Mouse (Mus musculus) forebrain, embryonic 14.5 days (tissue): ENCODE results near the gene Cdk19. TPM values are rescaled to one million over a fixed set of nuclear protein-coding genes. Genes with fewer than 3 reads are reported as not detected.
A peak's percentile ranks its signal among the peaks of the same experiment; 100 is the strongest.

Experiments used
- ATAC-seq: fragments of 200-750 bp; cut with Nextera tagmentation; 2 replicates; pipeline ENCODE4 v1.8.0; 2017; ENCODE audit warnings: mild to moderate bottlenecking, moderate library complexity
- DNase-seq: peaks from one replicate; pipeline ENCODE4 v3.0.0-alpha.2; 2015; ENCODE audit warnings: low spot score
- H3K27ac ChIP-seq: fragments of 300-500 bp; sonication (generic); 2 replicates; pipeline ENCODE4 v1.5.1; 2014; ENCODE audit warnings: low read depth, mild to moderate bottlenecking, control low read depth, low read length, moderate library complexity
- H3K27me3 ChIP-seq: fragments of 300-500 bp; sonication (generic); replicated peaks from 2 replicates; pipeline ENCODE4 v1.6.1; 2014; ENCODE audit warnings: low read length, control low read depth, mixed read lengths; ENCODE audit not compliant: control insufficient read depth, insufficient read depth
- H3K36me3 ChIP-seq: fragments of 300-500 bp; sonication (generic); 2 replicates; pipeline ENCODE4 v1.6.1; 2014; ENCODE audit warnings: low read length, control low read depth; ENCODE audit not compliant: control insufficient read depth, insufficient read depth
- H3K4me1 ChIP-seq: fragments of 300-500 bp; sonication (generic); 2 replicates; pipeline ENCODE4 v1.6.1; 2014; ENCODE audit warnings: antibody characterized with exemption, low read length, control low read depth; ENCODE audit not compliant: control insufficient read depth, insufficient read depth
- H3K4me2 ChIP-seq: fragments of 300-500 bp; sonication (generic); 2 replicates; pipeline ENCODE4 v1.6.1; 2014; ENCODE audit warnings: mild to moderate bottlenecking, control low read depth, low read length
- H3K4me3 ChIP-seq: fragments of 300-500 bp; sonication (generic); 2 replicates; pipeline ENCODE4 v1.5.1; 2014; ENCODE audit warnings: low read depth, low read length, control low read depth
- H3K9ac ChIP-seq: fragments of 300-500 bp; sonication (generic); 2 replicates; pipeline ENCODE4 v1.6.1; 2014; ENCODE audit warnings: mild to moderate bottlenecking, low read length, control low read depth, moderate library complexity
- H3K9me3 ChIP-seq: fragments of 300-500 bp; sonication (generic); replicated peaks from 2 replicates; pipeline ENCODE4 v1.6.1; 2016; ENCODE audit warnings: low read length, control low read depth, mixed read lengths; ENCODE audit not compliant: control insufficient read depth
- WGBS: fragments of 180-500 bp; shearing (Covaris S2); extraction: QIAGEN DNeasy Blood & Tissue Kit; methylation state at CpG from one replicate; pipeline ENCODE4 v1.1.7; 2014; 5-methylcytosine and 5-hydroxymethylcytosine counted together
- polyA plus RNA-seq: library from polyadenylated mRNA; unstranded; fragments of >200 nt; fragmentation: Nextera tagmentation; extraction: Ambion mirVana; gene quantifications from 2 replicates; pipeline ENCODE4 v1.2.1, GENCODE M21; 2014

Gene Cdk19
- polyA plus RNA-seq, 1 experiment from 2014 or later, result 16.6 TPM

GRCm38 (mm10) chr10:40371914-40372675 is 32.7 kb downstream of the Cdk19 start:
- ATAC-seq (peak; percentile 86), DNase-seq (peak; percentile 89)
- WGBS, result 7% methylated on average over 11 of the region's 11 CpGs

GRCm38 (mm10) chr10:40373749-40374148 is 34.4 kb downstream of the Cdk19 start:
- no peaks in the 10 kb centered on the region for H3K36me3 ChIP-seq
- no peak overlapping the region for H3K9ac ChIP-seq
- WGBS, result 95% methylated on average over 5 of the region's 5 CpGs
- ATAC-seq, result no peak
- peaks cover 14% of the 10 kb centered on the region for H3K4me1 ChIP-seq
- H3K27ac ChIP-seq, result no peak overlapping the region
- H3K27me3 ChIP-seq, result no peaks in the 10 kb centered on the region
- H3K4me3 ChIP-seq, result no peak overlapping the region
- no peak overlapping the region for H3K4me2 ChIP-seq
- H3K9me3 ChIP-seq, result no peaks in the 10 kb centered on the region
- DNase-seq, result no peak

More at GRCm38 (mm10) chr10:40371914-40372675, 32.7 kb downstream of the Cdk19 start:
- Histone ChIP-seq H3K4me2 (peak overlapping the region; percentile 37), H3K4me1 (peaks cover 14% of the 10 kb centered on the region), H3K9ac (no peak overlapping the region), H3K27me3 (no peaks in the 10 kb centered on the region), H3K36me3 (no peaks in the 10 kb centered on the region), H3K4me3 (no peak overlapping the region), H3K27ac (peak overlapping the region; percentile 15; the same call in 1 of the 2 replicates), H3K9me3 (no peaks in the 10 kb centered on the region)

GRCm38 (mm10) chr10:40374828-40375227 is 35.5 kb downstream of the Cdk19 start:
- H3K27me3 ChIP-seq, result no peaks in the 10 kb centered on the region
- WGBS, result 82% methylated on average over 7 of the region's 7 CpGs
- no peak for DNase-seq
- H3K4me1 ChIP-seq, result peaks cover 14% of the 10 kb centered on the region
- ATAC-seq, result no peak
- H3K27ac ChIP-seq, result no peak overlapping the region
- no peaks in the 10 kb centered on the region for H3K36me3 ChIP-seq
- no peak overlapping the region for H3K4me2 ChIP-seq
- no peaks in the 10 kb centered on the region for H3K9me3 ChIP-seq
- no peak overlapping the region for H3K4me3 ChIP-seq
- no peak overlapping the region for H3K9ac ChIP-seq

GRCm38 (mm10) chr10:40376286-40376685 is 36.9 kb downstream of the Cdk19 start:
- 63% methylated on average over 3 of the region's 3 CpGs for WGBS
- H3K36me3 ChIP-seq, result no peaks in the 10 kb centered on the region
- no peaks in the 10 kb centered on the region for H3K9me3 ChIP-seq
- H3K27me3 ChIP-seq, result no peaks in the 10 kb centered on the region
- no peak overlapping the region for H3K9ac ChIP-seq
- H3K4me3 ChIP-seq, result no peak overlapping the region
- ATAC-seq (no peak), DNase-seq (no peak)
- no peak overlapping the region for H3K4me2 ChIP-seq
- H3K4me1 ChIP-seq, result peaks cover 14% of the 10 kb centered on the region
- H3K27ac ChIP-seq, result no peak overlapping the region

GRCm38 (mm10) chr10:40378284-40378683 is 38.9 kb downstream of the Cdk19 start:
- ATAC-seq, result no peak
- H3K4me1 ChIP-seq, result peaks cover 2% of the 10 kb centered on the region; the same call in 1 of the 2 replicates
- WGBS, result 96% methylated on average over 4 of the region's 4 CpGs

GRCm38 (mm10) chr10:40379682-40380081 is 40.3 kb downstream of the Cdk19 start:
- Histone ChIP-seq H3K4me3 (no peak overlapping the region), H3K9me3 (no peaks in the 10 kb centered on the region), H3K9ac (no peak overlapping the region), H3K4me1 (peaks cover 2% of the 10 kb centered on the region; the same call in 1 of the 2 replicates), H3K27ac (no peak overlapping the region), H3K27me3 (no peaks in the 10 kb centered on the region), H3K4me2 (no peak overlapping the region), H3K36me3 (no peaks in the 10 kb centered on the region)
- no peak for DNase-seq
- no peak for ATAC-seq
- WGBS, result 85% methylated on average over 1 of the region's 1 CpGs

More at GRCm38 (mm10) chr10:40378284-40378683, 38.9 kb downstream of the Cdk19 start:
- no peaks in the 10 kb centered on the region for H3K27me3 ChIP-seq
- DNase-seq, result no peak
- no peak overlapping the region for H3K27ac ChIP-seq
- H3K4me3 ChIP-seq, result no peak overlapping the region
- H3K36me3 ChIP-seq, result no peaks in the 10 kb centered on the region
- H3K9me3 ChIP-seq, result no peaks in the 10 kb centered on the region
- no peak overlapping the region for H3K9ac ChIP-seq
- no peak overlapping the region for H3K4me2 ChIP-seq

GRCm38 (mm10) chr10:40385397-40385796 is 46.0 kb downstream of the Cdk19 start:
- no peak overlapping the region for H3K27ac ChIP-seq
- no peak overlapping the region for H3K4me3 ChIP-seq
- H3K9me3 ChIP-seq, result no peaks in the 10 kb centered on the region
- H3K27me3 ChIP-seq, result no peaks in the 10 kb centered on the region
- no peak overlapping the region for H3K9ac ChIP-seq
- H3K36me3 ChIP-seq, result no peaks in the 10 kb centered on the region
- DNase-seq (no peak), ATAC-seq (no peak)
- WGBS, result 90% methylated on average over 3 of the region's 3 CpGs
- peaks cover 2% of the 10 kb centered on the region; the same call in 1 of the 2 replicates for H3K4me1 ChIP-seq
- no peak overlapping the region for H3K4me2 ChIP-seq

GRCm38 (mm10) chr10:40386126-40386525 is 46.8 kb downstream of the Cdk19 start:
- Histone ChIP-seq H3K4me2 (no peak overlapping the region), H3K4me1 (peaks cover 2% of the 10 kb centered on the region; the same call in 1 of the 2 replicates), H3K4me3 (no peak overlapping the region), H3K36me3 (no peaks in the 10 kb centered on the region), H3K9me3 (no peaks in the 10 kb centered on the region), H3K27me3 (no peaks in the 10 kb centered on the region), H3K27ac (no peak overlapping the region), H3K9ac (no peak overlapping the region)
- no peak for DNase-seq
- no peak for ATAC-seq
- WGBS, result 96% methylated on average over 4 of the region's 4 CpGs

- no peaks in the 10 kb centered on the region for H3K4me1 ChIP-seq
- no peaks in the 10 kb centered on the region for H3K27me3 ChIP-seq
- no peak overlapping the region for H3K9ac ChIP-seq
- no peak for DNase-seq
- no peak overlapping the region for H3K4me3 ChIP-seq
- 93% methylated on average over 2 of the region's 2 CpGs for WGBS
- no peak overlapping the region for H3K4me2 ChIP-seq
- peaks cover 6% of the 10 kb centered on the region; the same call in 1 of the 2 replicates for H3K36me3 ChIP-seq
- H3K9me3 ChIP-seq, result no peaks in the 10 kb centered on the region
- no peak for ATAC-seq
- no peak overlapping the region; the same call in 1 of the 2 replicates for H3K27ac ChIP-seq
These were observed 54.2 kb downstream of the Cdk19 start for GRCm38 (mm10) chr10:40393447-40394143.
